Mouse (Mus musculus): ENCODE measurements around the gene Piwil4. TPM values are rescaled to one million over a fixed set of nuclear protein-coding genes. Genes with fewer than 3 reads are reported as not detected.

Gene Piwil4
- total and polyA plus RNA-seq, 3 experiments: 0.04 to 0.11 TPM; not detected in 1

DNA sequence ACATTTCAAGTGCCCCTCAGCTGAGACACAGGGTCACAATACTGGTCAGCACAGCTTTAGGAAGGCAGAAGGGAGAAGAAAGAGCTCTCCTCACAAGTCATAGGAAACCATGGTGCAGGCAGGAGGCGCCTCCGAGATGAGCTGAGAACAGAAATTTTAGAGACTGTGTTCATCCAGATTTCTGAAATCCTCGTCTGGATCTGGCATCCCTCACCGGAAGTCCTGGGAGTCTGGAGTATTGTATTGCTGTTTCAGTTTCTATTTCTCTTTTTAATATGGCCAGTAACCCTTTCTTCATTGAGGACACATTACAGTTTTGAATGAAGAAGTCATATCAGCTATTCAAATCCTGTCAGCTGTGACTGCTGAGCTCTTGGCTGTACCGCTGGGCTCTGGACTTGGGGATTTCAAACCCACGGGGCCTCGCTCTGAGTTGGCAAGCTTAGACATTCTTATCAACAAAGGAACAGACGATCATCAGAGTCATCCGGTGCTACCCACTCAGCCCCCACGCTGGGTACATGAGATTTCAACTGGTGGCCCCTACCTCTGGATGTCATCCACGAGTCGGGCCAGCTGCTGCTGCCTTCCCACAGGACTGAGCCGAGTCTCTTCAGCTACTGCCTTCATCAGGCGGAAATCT, 22.7 kb downstream of the Piwil4 start:
- in situ Hi-C loops (cut with MboI; ENCODE audit: low pct_ligation_motif_present, low pct_unique_long_range_greater_than_20kb, low sequenced_read_pairs) (no loop called here), dilution Hi-C loops (cut with MboI; ENCODE audit: extremely low pct_ligation_motif_present, extremely low pct_unique_long_range_greater_than_20kb, low sequenced_read_pairs) (no loop called here)
- TF ChIP-seq CTCF (conservative IDR thresholded peaks at IDR 0.05 in 1 of 2, IDR thresholded peaks at IDR 0.05 in 1 of 2; ENCODE audit: low read depth in 2 of 2, low read length in 2 of 2): no peak
- no peak for TF ChIP-seq UBTF (IDR thresholded peaks at IDR 0.05; ENCODE audit: low read depth, low read length)
- no peak for TF ChIP-seq POLR2AphosphoS2 (IDR thresholded peaks at IDR 0.05; ENCODE audit: low read depth, low read length)
- no peak for TF ChIP-seq KAT2A (IDR thresholded peaks at IDR 0.05; ENCODE audit: insufficient replicate concordance, low read length)
- no peak for TF ChIP-seq MAZ (IDR thresholded peaks at IDR 0.05; ENCODE audit: low read depth, low read length)
- TF ChIP-seq MAFK (IDR thresholded peaks at IDR 0.05; ENCODE audit: insufficient replicate concordance, low read length): no peak
- no peak for TF ChIP-seq BHLHE40 (IDR thresholded peaks at IDR 0.05; ENCODE audit: low read depth, low read length)
- no peak for TF ChIP-seq TCF12 (IDR thresholded peaks at IDR 0.05; ENCODE audit: low read depth, low read length)
- TF ChIP-seq USF2 (conservative IDR thresholded peaks at IDR 0.05; ENCODE audit: low read depth, low read length): no peak
- TF ChIP-seq ZMIZ1 (IDR thresholded peaks at IDR 0.05; ENCODE audit: low read depth, low read length): no peak
- TF ChIP-seq E2F4 (IDR thresholded peaks at IDR 0.05; ENCODE audit: insufficient replicate concordance, low read depth, low read length): no peak
- no peak for TF ChIP-seq MEF2A (IDR thresholded peaks at IDR 0.05; ENCODE audit: borderline replicate concordance, low read depth, low read length)
- TF ChIP-seq SMC3 (IDR thresholded peaks at IDR 0.05; ENCODE audit: low read depth, low read length): no peak
- no peak for TF ChIP-seq ZC3H11A (IDR thresholded peaks at IDR 0.05; ENCODE audit: low read depth, low read length)
- no peak for TF ChIP-seq SIN3A (IDR thresholded peaks at IDR 0.05; ENCODE audit: low read length)
- no peak for TF ChIP-seq USF1 (IDR thresholded peaks at IDR 0.05; ENCODE audit: low read depth, low read length)
- no peak for TF ChIP-seq HCFC1 (IDR thresholded peaks at IDR 0.05; ENCODE audit: low read depth, low read length)
- no peak for TF ChIP-seq CHD1 (IDR thresholded peaks at IDR 0.05; ENCODE audit: low read depth, low read length)
- no peak for TF ChIP-seq ELF1 (IDR thresholded peaks at IDR 0.05; ENCODE audit: low read depth, low read length)
- no peak for TF ChIP-seq MAX (IDR thresholded peaks at IDR 0.05; ENCODE audit: low read length)
- H3K4me1 ChIP-seq (ENCODE audit: control insufficient read depth in 1 of 2, insufficient read depth in 2 of 2): peaks cover 6% of the 10 kb centered on the region in 2 experiments; a peak in 3 of 4 replicates
- H3K27ac ChIP-seq (ENCODE audit: insufficient read depth, low read depth): no peak overlapping the region
- H3K4me2 ChIP-seq (ENCODE audit: insufficient read depth, low read depth, poor library complexity, severe bottlenecking): 0 out of 2 replicates have a peak overlapping the region, but pooled peaks have one; percentile 1
- DNase-seq (ENCODE audit: extremely low read depth): no peak
- no peak overlapping the region for H3K4me3 ChIP-seq (replicated peaks in 1 of 3; ENCODE audit: low read depth in 2 of 3, low read length in 2 of 3, poor library complexity in 1 of 3)
- H3K9me3 ChIP-seq (replicated peaks; ENCODE audit: low read length): no peaks in the 10 kb centered on the region
- no peaks in the 10 kb centered on the region for H3K36me3 ChIP-seq (replicated peaks in 1 of 2; ENCODE audit: control insufficient read depth in 1 of 2, insufficient read depth in 1 of 2, low read length in 1 of 2)
- H3K27me3 ChIP-seq (replicated peaks): no peaks in the 10 kb centered on the region
- no peaks in the 10 kb centered on the region for H3K79me2 ChIP-seq (replicated peaks; ENCODE audit: control insufficient read depth, extremely low read depth, insufficient read depth, poor library complexity, severe bottlenecking)
- no peak overlapping the region for H3K9ac ChIP-seq (ENCODE audit: insufficient read depth, low read depth)

DNA sequence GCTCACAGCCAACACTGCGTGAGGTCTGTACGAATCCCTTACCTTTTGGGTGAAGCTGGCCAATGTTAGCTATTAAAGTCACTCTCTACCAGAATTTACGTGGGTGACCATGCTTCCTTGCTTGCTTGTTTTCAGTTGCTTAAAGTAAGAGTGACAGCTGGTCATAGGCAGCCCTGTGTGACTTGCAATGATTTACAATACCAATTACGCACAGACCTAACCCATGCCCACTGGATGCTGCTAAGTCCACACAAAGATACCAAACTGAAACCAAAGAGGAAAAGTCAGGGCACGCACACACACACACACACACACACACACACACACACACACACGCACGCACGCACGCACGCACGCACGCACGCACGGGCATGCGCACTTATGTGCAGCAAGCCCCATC, 25.3 kb downstream of the Piwil4 start:
- Histone ChIP-seq H3K27me3 (replicated peaks) (no peaks in the 10 kb centered on the region), H3K4me2 (ENCODE audit: insufficient read depth, low read depth, poor library complexity, severe bottlenecking) (no peak overlapping the region), H3K4me3 (replicated peaks in 1 of 3; ENCODE audit: low read depth in 2 of 3, low read length in 2 of 3, poor library complexity in 1 of 3) (no peak overlapping the region), H3K9me3 (replicated peaks; ENCODE audit: low read length) (no peaks in the 10 kb centered on the region), H3K79me2 (replicated peaks; ENCODE audit: control insufficient read depth, extremely low read depth, insufficient read depth, poor library complexity, severe bottlenecking) (no peaks in the 10 kb centered on the region), H3K36me3 (replicated peaks in 1 of 2; ENCODE audit: control insufficient read depth in 1 of 2, insufficient read depth in 1 of 2, low read length in 1 of 2) (no peaks in the 10 kb centered on the region), H3K27ac (ENCODE audit: insufficient read depth, low read depth) (no peak overlapping the region), H3K4me1 (ENCODE audit: control insufficient read depth in 1 of 2, insufficient read depth in 2 of 2) (peaks cover 6% of the 10 kb centered on the region in 2 experiments; a peak in 3 of 4 replicates), H3K9ac (ENCODE audit: insufficient read depth, low read depth) (no peak overlapping the region)
- dilution Hi-C loops (cut with MboI; ENCODE audit: extremely low pct_ligation_motif_present, extremely low pct_unique_long_range_greater_than_20kb, low sequenced_read_pairs) (no loop called here), in situ Hi-C loops (cut with MboI; ENCODE audit: low pct_ligation_motif_present, low pct_unique_long_range_greater_than_20kb, low sequenced_read_pairs) (no loop called here)
- DNase-seq (ENCODE audit: extremely low read depth): no peak
- TF ChIP-seq KAT2A (IDR thresholded peaks at IDR 0.05; ENCODE audit: insufficient replicate concordance, low read length) (no peak), ZKSCAN1 (IDR thresholded peaks at IDR 0.05; ENCODE audit: borderline replicate concordance, low read depth, low read length) (no peak), CTCF (conservative IDR thresholded peaks at IDR 0.05 in 1 of 2, IDR thresholded peaks at IDR 0.05 in 1 of 2; ENCODE audit: low read depth in 2 of 2, low read length in 2 of 2) (no peak), MAZ (IDR thresholded peaks at IDR 0.05; ENCODE audit: low read depth, low read length) (no peak), CHD1 (IDR thresholded peaks at IDR 0.05; ENCODE audit: low read depth, low read length) (no peak), GABPA (IDR thresholded peaks at IDR 0.05; ENCODE audit: insufficient replicate concordance, low read depth, low read length) (no peak), JUN (IDR thresholded peaks at IDR 0.05; ENCODE audit: insufficient read depth, low read depth, low read length) (no peak), RAD21 (IDR thresholded peaks at IDR 0.05; ENCODE audit: low read depth, low read length) (no peak), EP300 (IDR thresholded peaks at IDR 0.05; ENCODE audit: low read length) (no peak), UBTF (IDR thresholded peaks at IDR 0.05; ENCODE audit: low read depth, low read length) (no peak), TCF12 (IDR thresholded peaks at IDR 0.05; ENCODE audit: low read depth, low read length) (no peak), ETS1 (conservative IDR thresholded peaks at IDR 0.05; ENCODE audit: low read depth, low read length) (no peak), USF2 (conservative IDR thresholded peaks at IDR 0.05; ENCODE audit: low read depth, low read length) (no peak), SIN3A (IDR thresholded peaks at IDR 0.05; ENCODE audit: low read length) (no peak), MXI1 (IDR thresholded peaks at IDR 0.05; ENCODE audit: low read depth, low read length) (no peak), ELF1 (IDR thresholded peaks at IDR 0.05; ENCODE audit: low read depth, low read length) (no peak), HCFC1 (IDR thresholded peaks at IDR 0.05; ENCODE audit: low read depth, low read length) (no peak), RCOR1 (conservative IDR thresholded peaks at IDR 0.05; ENCODE audit: low read depth, low read length) (no peak)
